ENCODE assay signal across 8 mouse cellular contexts in the genomic region with DNA sequence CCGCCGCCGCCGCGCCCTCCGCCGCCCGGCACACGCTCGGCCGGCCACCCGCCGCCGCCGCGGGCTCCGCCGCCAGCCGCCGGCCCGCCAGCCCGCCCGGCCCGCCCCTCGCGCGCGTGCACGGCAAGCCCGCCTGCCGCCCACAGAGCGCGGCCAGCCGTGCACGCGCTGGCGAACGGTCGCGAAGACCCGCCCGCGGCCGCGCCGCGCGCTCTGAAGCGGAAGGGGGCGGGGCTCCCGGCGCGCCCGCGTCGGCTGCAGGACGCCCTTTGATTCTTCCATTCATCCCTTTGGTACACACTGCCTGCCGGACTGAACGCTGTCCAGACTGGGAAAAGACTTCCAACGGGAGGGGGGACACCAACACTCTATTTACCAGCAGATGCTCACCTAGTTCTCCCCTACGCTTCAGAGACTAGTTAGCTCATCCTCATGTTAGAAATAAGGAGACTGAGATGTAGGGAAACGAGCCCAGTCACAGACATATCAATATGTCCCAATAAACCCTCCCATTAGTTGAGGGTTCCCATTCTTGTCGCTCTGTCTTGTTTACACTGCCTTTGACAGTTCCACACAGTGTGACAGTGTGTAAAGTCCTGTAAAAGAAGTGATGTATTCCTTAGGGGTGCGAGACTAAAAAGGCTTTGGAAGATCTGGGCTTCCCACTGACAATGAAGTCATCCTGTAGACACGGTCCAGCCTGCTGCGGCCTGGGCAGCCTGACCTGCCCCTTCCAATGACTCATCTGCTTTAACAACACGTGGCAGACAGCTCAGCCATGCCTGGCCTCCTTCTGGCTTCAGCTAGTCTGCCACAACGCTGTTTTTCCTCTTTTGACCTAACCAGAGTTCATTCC. TPM values are rescaled to one million over a fixed set of nuclear protein-coding genes. Genes with fewer than 3 reads are reported as not detected.
DNase-seq lines count a peak whose midpoint lies in the region; ATAC-seq lines count a peak whose summit lies in the region.

A gene (minus strand): TSS at position 58 of the 856 bp plus-strand sequence.

- no peaks in the 10 kb centered on the region for H3K36me3 ChIP-seq in hindbrain, embryonic 16.5 days (ENCODE audit: control insufficient read depth, insufficient read depth, low read length)
- no peaks in the 10 kb centered on the region for H3K36me3 ChIP-seq in macrophage (ENCODE audit: inconsistent target)

- H3K4me2 ChIP-seq in hindbrain, embryonic 16.5 days (ENCODE audit: low read length) = peak within 1 kb of the TSS; percentile 72

- H3K4me1 ChIP-seq in hindbrain, embryonic 16.5 days (ENCODE audit: control insufficient read depth, insufficient read depth, low read depth, low read length) = peaks cover 18% of the 10 kb centered on the region

- no peaks in the 10 kb centered on the region for H3K27me3 ChIP-seq in hindbrain, embryonic 16.5 days (replicated peaks; ENCODE audit: control insufficient read depth, insufficient read depth, low read length)

- WGBS in hindbrain, embryonic 16.5 days = 2% methylated on average over 38 of the region's 68 CpGs
- 3% methylated on average over 59 of the region's 68 CpGs for whole genome bisulfite sequencing in macrophage (ENCODE audit: missing documents)

- peaks cover 41% of the 10 kb centered on the region for H3K79me2 ChIP-seq in macrophage (ENCODE audit: inconsistent target)

- H3K9ac ChIP-seq in hindbrain, embryonic 16.5 days (ENCODE audit: low read depth, low read length) = peak within 1 kb of the TSS; percentile 84

- ATAC-seq in hindbrain, embryonic 16.5 days = peak; percentile 92

- H3K9me3 ChIP-seq in hindbrain, embryonic 16.5 days (ENCODE audit: control insufficient read depth, low read length) = no peaks in the 10 kb centered on the region

- H3K27ac ChIP-seq in hindbrain, embryonic 16.5 days (ENCODE audit: low read depth, low read length) = peak within 1 kb of the TSS; percentile 96
- H3K27ac ChIP-seq in macrophage = peak within 1 kb of the TSS; percentile 62

- DNase-seq in T-cell, adult 2 months (ENCODE audit: low spot score) = peak; percentile 73
- DNase-seq in cerebellum, postnatal 36 days = peak; percentile 81 to 88
- DNase-seq in gastrocnemius, adult 18-20 months (ENCODE audit: low spot score) = peak; percentile 66
- DNase-seq in left cerebral cortex, adult 18-20 months (ENCODE audit: low spot score in 2 of 2) = peak; percentile 74 to 85
- DNase-seq in right cerebral cortex, adult 18-20 months = peak; percentile 84
- peak; percentile 35 for DNase-seq in urinary bladder, postnatal 10 days (ENCODE audit: low spot score)

- peak within 1 kb of the TSS; percentile 91 for H3K4me3 ChIP-seq in hindbrain, embryonic 16.5 days (ENCODE audit: low read length)
- H3K4me3 ChIP-seq in macrophage (ENCODE audit: inconsistent target) = peak within 1 kb of the TSS; percentile 57

RNA-seq across cellular contexts. Expression of the gene that starts here (rescaled TPM):
- total RNA-seq in gastrocnemius, adult 18-20 months (2021) = 10 to 100 TPM; 90.1 to 90.3 TPM
- 32.2 and 40.4 TPM in 2 replicates for polyA plus RNA-seq in hindbrain, embryonic 16.5 days (2015; fragmentation: Nextera tagmentation; extraction: Ambion mirVana)
- total RNA-seq in left cerebral cortex, adult 18-20 months (2021) = 100 to 1,000 TPM; 108 to 112 TPM
- total RNA-seq in macrophage (2018; cell fraction: chromatin; rRNA removed) = 100 to 1,000 TPM in 3 of 26 experiments, 10 to 100 TPM in 23; 34.3 to 155 (median 54.5) TPM
- 10 to 100 TPM; 13.8 to 22.7 (median 16.9) TPM for total RNA-seq in macrophage (2018; cell fraction: cytosol; rRNA removed)
- 100 to 1,000 TPM in 1 of 26 experiments, 10 to 100 TPM in 25; 28.2 to 140 (median 37.6) TPM for total RNA-seq in macrophage (2018; cell fraction: nucleus; rRNA removed)
- polyA plus RNA-seq in macrophage (2018) = 9.9 to 19.9 TPM (median 12.8 TPM) in 3 replicates

Comparison
In these comparisons a context has a peak if more than half of its experiments do, and no peak if none do; other contexts are left out.
1. Peak in every context shown above with its lines: DNase-seq, ATAC-seq, H3K4me3 ChIP-seq and H3K27ac ChIP-seq.